Mouse (Mus musculus) liver, adult 2 months (tissue): ENCODE data around the gene Camkmt. TPM values are rescaled to one million over a fixed set of nuclear protein-coding genes. Genes with fewer than 3 reads are reported as not detected.

Source experiments
- DNase-seq: peaks from one replicate; pipeline ENCODE4 v3.0.0-alpha.2; 2011; ENCODE audit warnings: low read depth, low spot score; ENCODE audit errors: extremely low read depth
- H3K27ac ChIP-seq: fragments of 200-500 bp; replicated peaks from 2 replicates; pipeline ENCODE4 v1.5.1; 2012; ENCODE audit warnings: low read depth, mild to moderate bottlenecking, control low read depth, inconsistent platforms, low read length; ENCODE audit not compliant: insufficient read depth
- H3K27me3 ChIP-seq: fragments of 200-500 bp; 2 replicates; pipeline ENCODE4 v1.6.1; 2012; ENCODE audit warnings: mild to moderate bottlenecking, moderate library complexity, low read length, inconsistent platforms; ENCODE audit not compliant: control insufficient read depth, insufficient read depth
- H3K36me3 ChIP-seq: fragments of 200-500 bp; 2 replicates; pipeline ENCODE4 v1.6.1; 2012; ENCODE audit warnings: low read length, inconsistent platforms; ENCODE audit not compliant: control insufficient read depth, insufficient read depth
- H3K4me1 ChIP-seq: fragments of 200-500 bp; 2 replicates; pipeline ENCODE4 v1.6.1; 2011; ENCODE audit warnings: low read length; ENCODE audit not compliant: control insufficient read depth, insufficient read depth
- H3K4me3 ChIP-seq: fragments of 200-500 bp; 2 replicates; pipeline ENCODE4 v1.5.1; 2011; ENCODE audit warnings: low read depth, mild to moderate bottlenecking, control low read depth, low read length, moderate library complexity; ENCODE audit not compliant: insufficient read depth
- H3K79me2 ChIP-seq: fragments of 200-500 bp; 2 replicates; pipeline ENCODE4 v1.6.1; 2012; ENCODE audit warnings: inconsistent platforms, mild to moderate bottlenecking, low read length, moderate library complexity; ENCODE audit not compliant: control insufficient read depth, insufficient read depth
- H3K9ac ChIP-seq: fragments of 200-500 bp; 2 replicates; pipeline ENCODE4 v1.6.1; 2012; ENCODE audit warnings: low read depth, mild to moderate bottlenecking, control low read depth, inconsistent platforms, low read length
- CTCF ChIP-seq: fragments of 200-500 bp; IDR thresholded peaks from 2 replicates; pipeline ENCODE4 v1.5.1; 2011; ENCODE audit warnings: low read depth, low read length, control low read depth
- POLR2A ChIP-seq: fragments of 200-500 bp; IDR thresholded peaks from 2 replicates; pipeline ENCODE4 v1.6.1; 2011; ENCODE audit warnings: low read length, control low read depth; ENCODE audit not compliant: insufficient read depth; ENCODE audit errors: extremely low read depth
- WGBS: fragments of 180-500 bp; shearing (Covaris S2); methylation state at CpG from one replicate; pipeline ENCODE4 v1.1.7; 2018; 5-methylcytosine and 5-hydroxymethylcytosine counted together
- polyA plus RNA-seq: library from polyadenylated mRNA; depleted of rRNA; stranded (reverse); fragments of >200 nt; gene quantifications from 2 replicates; pipeline ENCODE4 v1.2.3, GENCODE M21; 2012
- total RNA-seq: library from RNA; depleted of rRNA; stranded (reverse); fragments of >200 nt; gene quantifications from 2 replicates; pipeline ENCODE4 v1.2.3, GENCODE M21; 2014

The Camkmt gene
- total and polyA plus RNA-seq, 2 experiments, result 1.7 to 2.0 TPM

GRCm38 (mm10) chr17:85091762-85092161, 1.4 kb downstream of the Camkmt start:
- H3K9ac ChIP-seq, result no peak overlapping the region
- TF ChIP-seq CTCF (no peak), POLR2A (no peak)
- no peak overlapping the region for H3K4me3 ChIP-seq
- WGBS, result 95% methylated on average over 6 of the region's 6 CpGs
- H3K79me2 ChIP-seq, result no peaks in the 10 kb centered on the region; the same call in 1 of the 2 replicates
- H3K27me3 ChIP-seq, result no peaks in the 10 kb centered on the region
- H3K36me3 ChIP-seq, result no peaks in the 10 kb centered on the region
- H3K27ac ChIP-seq, result no peak overlapping the region
- DNase-seq, result no peak
- no peaks in the 10 kb centered on the region; the same call in 1 of the 2 replicates for H3K4me1 ChIP-seq

- TF ChIP-seq CTCF, result no peak
- TF ChIP-seq POLR2A, result no peak
- Histone ChIP-seq H3K9ac (no peak overlapping the region), H3K79me2 (no peaks in the 10 kb centered on the region), H3K27ac (no peak overlapping the region), H3K36me3 (peaks cover 11% of the 10 kb centered on the region), H3K27me3 (no peaks in the 10 kb centered on the region), H3K4me1 (no peaks in the 10 kb centered on the region), H3K4me3 (no peak overlapping the region)
- DNase-seq, result no peak
- whole genome bisulfite sequencing, result 96% methylated on average over 3 of the region's 3 CpGs
Observed at GRCm38 (mm10) chr17:85096396-85096795, 6.0 kb downstream of the Camkmt start.

- Histone ChIP-seq H3K9ac (no peak overlapping the region), H3K27me3 (no peaks in the 10 kb centered on the region), H3K79me2 (no peaks in the 10 kb centered on the region), H3K36me3 (peaks cover 11% of the 10 kb centered on the region), H3K4me1 (no peaks in the 10 kb centered on the region), H3K4me3 (no peak overlapping the region), H3K27ac (no peak overlapping the region)
- 95% methylated on average over 7 of the region's 7 CpGs for WGBS
- TF ChIP-seq POLR2A, result no peak
- TF ChIP-seq CTCF, result no peak
- DNase-seq, result no peak
Observed at GRCm38 (mm10) chr17:85098677-85099323, 8.4 kb downstream of the Camkmt start.

- H3K9ac ChIP-seq, result no peak overlapping the region
- H3K27ac ChIP-seq, result no peak overlapping the region
- H3K4me1 ChIP-seq, result no peaks in the 10 kb centered on the region
- TF ChIP-seq CTCF (no peak), POLR2A (no peak)
- H3K79me2 ChIP-seq, result no peaks in the 10 kb centered on the region
- 98% methylated on average over 3 of the region's 3 CpGs for WGBS
- no peak overlapping the region for H3K4me3 ChIP-seq
- H3K27me3 ChIP-seq, result no peaks in the 10 kb centered on the region
- peaks cover 11% of the 10 kb centered on the region for H3K36me3 ChIP-seq
- no peak for DNase-seq
Observed at GRCm38 (mm10) chr17:85100232-85100631, 9.9 kb downstream of the Camkmt start.

GRCm38 (mm10) chr17:85101751-85102150, 11.4 kb downstream of the Camkmt start:
- DNase-seq, result no peak
- Histone ChIP-seq H3K4me1 (no peaks in the 10 kb centered on the region), H3K9ac (no peak overlapping the region), H3K79me2 (no peaks in the 10 kb centered on the region), H3K4me3 (no peak overlapping the region), H3K36me3 (peaks cover 11% of the 10 kb centered on the region), H3K27ac (no peak overlapping the region), H3K27me3 (no peaks in the 10 kb centered on the region)
- TF ChIP-seq CTCF, result no peak
- no peak for TF ChIP-seq POLR2A
- WGBS, result 91% methylated on average over 7 of the region's 7 CpGs

- no peak for DNase-seq
- H3K36me3 ChIP-seq, result peaks cover 2% of the 10 kb centered on the region; the same call in 1 of the 2 replicates
- 52% methylated on average over 2 of the region's 2 CpGs for WGBS
- no peak overlapping the region for H3K27ac ChIP-seq
- H3K4me1 ChIP-seq, result no peaks in the 10 kb centered on the region
- H3K4me3 ChIP-seq, result no peak overlapping the region
- no peaks in the 10 kb centered on the region for H3K79me2 ChIP-seq
- H3K9ac ChIP-seq, result no peak overlapping the region
- TF ChIP-seq POLR2A, result no peak
- TF ChIP-seq CTCF, result no peak
- no peaks in the 10 kb centered on the region for H3K27me3 ChIP-seq
Observed at GRCm38 (mm10) chr17:85103310-85103709, 13.0 kb downstream of the Camkmt start.
